In genomic region chr10:128409692-128410559, GRCm38 (mm10) we compare ENCODE assay signal across 8 mouse cellular contexts. TPM values are rescaled to one million over a fixed set of nuclear protein-coding genes. Genes with fewer than 3 reads are reported as not detected.
A peak's percentile ranks its signal among the peaks of the same experiment; 100 is the strongest.
DNase-seq lines count a peak whose midpoint lies in the region; ATAC-seq and TF ChIP-seq lines count a peak whose summit lies in the region.

No protein-coding gene starts in this region.

- H3K9ac ChIP-seq in forebrain, embryonic 16.5 days (replicated peaks; ENCODE audit: low read depth, low read length), result peak overlapping the region; percentile 89
- peak overlapping the region; percentile 76 for H3K9ac ChIP-seq in lung, embryonic 14.5 days

- peak; percentile 23 for TF ChIP-seq CTCF in G1E (IDR thresholded peaks at IDR 0.05; ENCODE audit: low read depth, low read length)
- peak; percentile 87 for TF ChIP-seq CTCF in layer of hippocampus, adult 2 months (conservative IDR thresholded peaks at IDR 0.05)
- TF ChIP-seq CTCF in lung, embryonic 14.5 days (IDR thresholded peaks at IDR 0.05; ENCODE audit: low read depth), result peak; percentile 82
- peak; percentile 74 for TF ChIP-seq CTCF in olfactory bulb, adult 2 months (IDR thresholded peaks at IDR 0.05; ENCODE audit: insufficient read depth, low read depth, low read length)
- TF ChIP-seq CTCF in thymus, adult 2 months (IDR thresholded peaks at IDR 0.05; ENCODE audit: borderline replicate concordance, control insufficient read depth, extremely low read depth, insufficient read depth, low read length, poor library complexity), result peak; percentile 91

- H3K4me2 ChIP-seq in forebrain, embryonic 16.5 days (ENCODE audit: low read length), result peak overlapping the region; percentile 88
- H3K4me2 ChIP-seq in lung, embryonic 14.5 days, result peak overlapping the region; percentile 98

- H3K27ac ChIP-seq in forebrain, embryonic 16.5 days (ENCODE audit: low read length), result peak overlapping the region; percentile 90
- H3K27ac ChIP-seq in layer of hippocampus, adult 2 months, result peak overlapping the region; percentile 96
- H3K27ac ChIP-seq in lung, embryonic 14.5 days (ENCODE audit: low read depth), result peak overlapping the region; percentile 93
- H3K27ac ChIP-seq in olfactory bulb, adult 2 months (ENCODE audit: insufficient read depth, low read depth, low read length), result peak overlapping the region; percentile 55
- H3K27ac ChIP-seq in thymus, adult 2 months (ENCODE audit: control insufficient read depth, insufficient read depth, low read length), result peak overlapping the region; percentile 94

- intact Hi-C loops in heart, postnatal 36 days (cut with DNase I), result loop anchor here (1.0 to 5.0 kb wide), 4 partner anchors 33 to 137 kb away; partner anchors contain the start of genes Ankrd52, Rpl41 and Zc3h10

- H3K36me3 ChIP-seq in G1E (replicated peaks), result peaks cover 55% of the 10 kb centered on the region
- H3K36me3 ChIP-seq in forebrain, embryonic 16.5 days (ENCODE audit: control insufficient read depth, insufficient read depth), result no peaks in the 10 kb centered on the region
- H3K36me3 ChIP-seq in lung, embryonic 14.5 days (ENCODE audit: insufficient read depth), result peaks cover 29% of the 10 kb centered on the region
- no peaks in the 10 kb centered on the region for H3K36me3 ChIP-seq in thymus, adult 2 months (ENCODE audit: control insufficient read depth, insufficient read depth, low read length)

- no peaks in the 10 kb centered on the region for H3K9me3 ChIP-seq in G1E (replicated peaks)
- H3K9me3 ChIP-seq in forebrain, embryonic 16.5 days (ENCODE audit: control insufficient read depth, low read length), result no peaks in the 10 kb centered on the region
- no peaks in the 10 kb centered on the region for H3K9me3 ChIP-seq in lung, embryonic 14.5 days (ENCODE audit: low read depth, low read length)

- TF ChIP-seq POLR2A in olfactory bulb, adult 2 months (IDR thresholded peaks at IDR 0.05; ENCODE audit: insufficient read depth, low read depth, low read length), result peak; percentile 36
- TF ChIP-seq POLR2A in thymus, adult 2 months (IDR thresholded peaks at IDR 0.05; ENCODE audit: control insufficient read depth, extremely low read depth, insufficient read depth, low read length, poor library complexity), result peak; percentile 63; the same call in 1 of the 2 replicates

- peak; percentile 99 for DNase-seq in G1E (ENCODE audit: low spot score)
- DNase-seq in cerebellum, adult 18-20 months, result peak; percentile 97 to 98
- peak; percentile 93 to 98 for DNase-seq in heart, postnatal 36 days
- peak; percentile 98 to 99 for DNase-seq in layer of hippocampus, adult 2 months (ENCODE audit: low spot score in 2 of 2)
- DNase-seq in lung, embryonic 14.5 days, result peak; percentile 98
- peak; percentile 96 for DNase-seq in thymus, adult 2 months

- WGBS in forebrain, embryonic 16.5 days, result 5% methylated on average over 36 of the region's 36 CpGs
- 4% methylated on average over 36 of the region's 36 CpGs for WGBS in lung, embryonic 14.5 days
- WGBS in olfactory bulb, adult 2 months, result 4% methylated on average over 36 of the region's 36 CpGs
- WGBS in thymus, adult 2 months, result 7% methylated on average over 36 of the region's 36 CpGs

- ATAC-seq in G1E (ENCODE audit: extremely low read depth, insufficient number of reproducible peaks, low FRiP score, poor library complexity, severe bottlenecking), result peak; percentile 88
- ATAC-seq in forebrain, embryonic 16.5 days, result peak; percentile 90
- ATAC-seq in lung, embryonic 14.5 days (ENCODE audit: insufficient read depth), result peak; percentile 86

- peaks cover 55% of the 10 kb centered on the region for H3K4me1 ChIP-seq in G1E (ENCODE audit: insufficient read depth, low read depth, low read length)
- peaks cover 40% of the 10 kb centered on the region for H3K4me1 ChIP-seq in forebrain, embryonic 16.5 days (replicated peaks; ENCODE audit: control insufficient read depth, insufficient read depth, low read length)
- 0 out of 2 replicates have a peak, but pooled peaks cover 8% of the 10 kb centered on the region for H3K4me1 ChIP-seq in lung, embryonic 14.5 days (ENCODE audit: insufficient read depth)
- peaks cover 18% of the 10 kb centered on the region for H3K4me1 ChIP-seq in olfactory bulb, adult 2 months (ENCODE audit: control insufficient read depth, insufficient read depth, low read length)
- H3K4me1 ChIP-seq in thymus, adult 2 months (replicated peaks; ENCODE audit: control insufficient read depth, insufficient read depth, low read length), result peaks cover 25% of the 10 kb centered on the region

- H3K27me3 ChIP-seq in G1E (ENCODE audit: insufficient read depth, low read length), result no peaks in the 10 kb centered on the region
- H3K27me3 ChIP-seq in forebrain, embryonic 16.5 days (replicated peaks; ENCODE audit: control insufficient read depth, insufficient read depth, low read length), result no peaks in the 10 kb centered on the region
- H3K27me3 ChIP-seq in lung, embryonic 14.5 days (ENCODE audit: insufficient read depth, low read length), result no peaks in the 10 kb centered on the region
- no peaks in the 10 kb centered on the region for H3K27me3 ChIP-seq in thymus, adult 2 months (ENCODE audit: control insufficient read depth, insufficient read depth, low read length)

- peak overlapping the region; percentile 88 for H3K4me3 ChIP-seq in G1E (ENCODE audit: low read depth, low read length)
- H3K4me3 ChIP-seq in forebrain, embryonic 16.5 days (replicated peaks; ENCODE audit: low read length), result peak overlapping the region; percentile 89
- peak overlapping the region; percentile 97 for H3K4me3 ChIP-seq in layer of hippocampus, adult 2 months
- H3K4me3 ChIP-seq in lung, embryonic 14.5 days (ENCODE audit: low read depth, low read length), result peak overlapping the region; percentile 85
- peak overlapping the region; percentile 68 for H3K4me3 ChIP-seq in olfactory bulb, adult 2 months (ENCODE audit: insufficient read depth, low read depth, low read length)
- H3K4me3 ChIP-seq in thymus, adult 2 months (ENCODE audit: control insufficient read depth, insufficient read depth, low read length), result peak overlapping the region; percentile 68

RNA-seq across cellular contexts. Expression of gene Nabp2, which starts 1.4 kb away (rescaled TPM):
- total RNA-seq in G1E (2014; fragmentation: Nextera tagmentation), result 121 and 148 TPM in 2 replicates
- total RNA-seq in G1E (2017), result 34.2 and 37.3 TPM in 2 replicates
- 152 and 197 TPM in 2 replicates for polyA plus RNA-seq in G1E (2012)
- polyA plus RNA-seq in forebrain, embryonic 16.5 days (2015; fragmentation: Nextera tagmentation; extraction: Ambion mirVana), result 139 and 147 TPM in 2 replicates
- 10 to 100 TPM; 44.6 to 49.6 TPM for total RNA-seq in heart, postnatal 36 days (2021)
- 10 to 100 TPM; 88.2 to 93.0 TPM for total RNA-seq in layer of hippocampus, adult 2 months (2021)
- polyA plus RNA-seq in lung, embryonic 14.5 days (2014; fragmentation: Nextera tagmentation; extraction: Ambion mirVana), result 77.1 and 83.1 TPM in 2 replicates
- polyA plus RNA-seq in olfactory bulb, adult 2 months (2012; ENCODE audit: insufficient read depth, insufficient read length, low replicate concordance, missing spikeins), result not detected in 2 replicates
- polyA plus RNA-seq in thymus, adult 2 months (2012; rRNA removed), result 18.0 and 20.8 TPM in 2 replicates

RNA-seq across cellular contexts. Expression of gene Rnf41, which starts 1.5 kb away (rescaled TPM):
- 21.7 and 26.8 TPM in 2 replicates for total RNA-seq in G1E (2014; fragmentation: Nextera tagmentation)
- total RNA-seq in G1E (2017), result 16.6 and 17.8 TPM in 2 replicates
- polyA plus RNA-seq in G1E (2012), result 11.7 and 14.6 TPM in 2 replicates
- polyA plus RNA-seq in forebrain, embryonic 16.5 days (2015; fragmentation: Nextera tagmentation; extraction: Ambion mirVana), result 121 and 122 TPM in 2 replicates
- total RNA-seq in heart, postnatal 36 days (2021), result 10 to 100 TPM; 16.3 to 18.3 TPM
- total RNA-seq in layer of hippocampus, adult 2 months (2021), result 10 to 100 TPM; 69.5 to 71.8 TPM
- 32.8 and 33.5 TPM in 2 replicates for polyA plus RNA-seq in lung, embryonic 14.5 days (2014; fragmentation: Nextera tagmentation; extraction: Ambion mirVana)
- polyA plus RNA-seq in olfactory bulb, adult 2 months (2012; ENCODE audit: insufficient read depth, insufficient read length, low replicate concordance, missing spikeins), result 155 TPM in 1 of 2 replicates, not detected in the other
- 37.8 and 40.4 TPM in 2 replicates for polyA plus RNA-seq in thymus, adult 2 months (2012; rRNA removed)

RNA-seq across cellular contexts. Expression of gene Slc39a5, which starts 8.9 kb away (rescaled TPM):
- total RNA-seq in G1E (2014; fragmentation: Nextera tagmentation) (not detected in 2 replicates), G1E (2017) (not detected in 2 replicates)
- polyA plus RNA-seq in G1E (2012), result not detected in 2 replicates
- 0.10 and 0.25 TPM in 2 replicates for polyA plus RNA-seq in forebrain, embryonic 16.5 days (2015; fragmentation: Nextera tagmentation; extraction: Ambion mirVana)
- total RNA-seq in heart, postnatal 36 days (2021), result not detected
- under 1 TPM in 1 of 2 experiments, not detected in 1; 0.29 TPM for total RNA-seq in layer of hippocampus, adult 2 months (2021)
- polyA plus RNA-seq in lung, embryonic 14.5 days (2014; fragmentation: Nextera tagmentation; extraction: Ambion mirVana), result 0.18 TPM in 1 of 2 replicates, not detected in the other
- not detected in 2 replicates for polyA plus RNA-seq in olfactory bulb, adult 2 months (2012; ENCODE audit: insufficient read depth, insufficient read length, low replicate concordance, missing spikeins)
- polyA plus RNA-seq in thymus, adult 2 months (2012; rRNA removed), result 0.53 and 0.65 TPM in 2 replicates

RNA-seq across cellular contexts. Expression of gene Ankrd52, which starts 33.0 kb away (rescaled TPM):
- total RNA-seq in G1E (2014; fragmentation: Nextera tagmentation) (72.9 and 80.4 TPM in 2 replicates), G1E (2017) (5.9 and 6.6 TPM in 2 replicates)
- polyA plus RNA-seq in G1E (2012), result 68.3 and 75.9 TPM in 2 replicates
- 11.3 and 13.2 TPM in 2 replicates for polyA plus RNA-seq in forebrain, embryonic 16.5 days (2015; fragmentation: Nextera tagmentation; extraction: Ambion mirVana)
- total RNA-seq in heart, postnatal 36 days (2021), result 10 to 100 TPM; 41.2 to 43.2 TPM
- 10 to 100 TPM; 50.6 to 51.6 TPM for total RNA-seq in layer of hippocampus, adult 2 months (2021)
- 15.8 and 17.0 TPM in 2 replicates for polyA plus RNA-seq in lung, embryonic 14.5 days (2014; fragmentation: Nextera tagmentation; extraction: Ambion mirVana)
- polyA plus RNA-seq in olfactory bulb, adult 2 months (2012; ENCODE audit: insufficient read depth, insufficient read length, low replicate concordance, missing spikeins), result not detected in 2 replicates
- 71.0 and 87.0 TPM in 2 replicates for polyA plus RNA-seq in thymus, adult 2 months (2012; rRNA removed)

RNA-seq across cellular contexts. Expression of gene Coq10a, which starts 41.1 kb away (rescaled TPM):
- total RNA-seq in G1E (2014; fragmentation: Nextera tagmentation) (28.8 and 29.8 TPM in 2 replicates), G1E (2017) (24.9 and 27.4 TPM in 2 replicates)
- polyA plus RNA-seq in G1E (2012), result 7.3 and 8.7 TPM in 2 replicates
- polyA plus RNA-seq in forebrain, embryonic 16.5 days (2015; fragmentation: Nextera tagmentation; extraction: Ambion mirVana), result 32.2 and 32.7 TPM in 2 replicates
- total RNA-seq in heart, postnatal 36 days (2021), result 100 to 1,000 TPM; 304 to 339 TPM
- 10 to 100 TPM; 48.6 to 49.2 TPM for total RNA-seq in layer of hippocampus, adult 2 months (2021)
- polyA plus RNA-seq in lung, embryonic 14.5 days (2014; fragmentation: Nextera tagmentation; extraction: Ambion mirVana), result 12.8 and 14.5 TPM in 2 replicates
- not detected in 2 replicates for polyA plus RNA-seq in olfactory bulb, adult 2 months (2012; ENCODE audit: insufficient read depth, insufficient read length, low replicate concordance, missing spikeins)
- polyA plus RNA-seq in thymus, adult 2 months (2012; rRNA removed), result 62.9 and 71.7 TPM in 2 replicates

Comparison
In these comparisons a context has a peak if more than half of its experiments do, and no peak if none do; other contexts are left out.
1. Peak in every context shown above with its lines: DNase-seq, ATAC-seq, H3K4me3 ChIP-seq and H3K27ac ChIP-seq.
2. CTCF ChIP-seq: peak in every context shown above with its lines; median percentile 91 in thymus, adult 2 months; 87 in layer of hippocampus, adult 2 months; 82 in lung, embryonic 14.5 days; 74 in olfactory bulb, adult 2 months; 23 in G1E.
3. RNA of gene Nabp2, which starts 1.4 kb away (polyA plus RNA-seq): 152 to 197 TPM in G1E, 139 to 147 TPM in forebrain, embryonic 16.5 days, 77.1 to 83.1 TPM in lung, embryonic 14.5 days and 18.0 to 20.8 TPM in thymus, adult 2 months; not detected in olfactory bulb, adult 2 months; every median in the first group is over 10 times any median in the second.